Mouse (Mus musculus): ENCODE measurements around the gene Nav2.

GRCm38 (mm10) chr7:49477076-49477975, 568.8 kb downstream of the Nav2 start:
- peak; percentile 84 for TF ChIP-seq EP300 (IDR thresholded peaks at IDR 0.05)
- TF ChIP-seq CTCF (IDR thresholded peaks at IDR 0.05) = no peak

Measured in lung, postnatal 0 days (tissue).